Mouse (Mus musculus) stomach, embryonic 16.5 days (tissue): Measurements from ENCODE around the gene Slc24a3. TPM values are rescaled to one million over a fixed set of nuclear protein-coding genes. Genes with fewer than 3 reads are reported as not detected.

Experiments
- ATAC-seq: fragments of 200-750 bp; cut with Nextera tagmentation; 2 replicates; pipeline ENCODE4 v1.8.0; 2017; ENCODE audit warnings: moderate number of reproducible peaks, moderate TSS enrichment; ENCODE audit not compliant: insufficient read depth, low FRiP score
- H3K27ac ChIP-seq: fragments of 300-500 bp; sonication (generic); 2 replicates; pipeline ENCODE4 v1.5.1; 2014; ENCODE audit warnings: low read length
- H3K27me3 ChIP-seq: fragments of 300-500 bp; sonication (generic); 2 replicates; pipeline ENCODE4 v1.6.1; 2014; ENCODE audit warnings: low read length, control low read depth, mixed read lengths; ENCODE audit not compliant: control insufficient read depth, insufficient read depth
- H3K36me3 ChIP-seq: fragments of 300-500 bp; sonication (generic); 2 replicates; pipeline ENCODE4 v1.6.1; 2014; ENCODE audit warnings: low read length; ENCODE audit not compliant: control insufficient read depth, insufficient read depth
- H3K4me1 ChIP-seq: fragments of 300-500 bp; sonication (generic); 2 replicates; pipeline ENCODE4 v1.6.1; 2014; ENCODE audit warnings: low read length, control low read depth, mixed read lengths; ENCODE audit not compliant: control insufficient read depth, insufficient read depth
- H3K4me2 ChIP-seq: fragments of 300-500 bp; sonication (generic); 2 replicates; pipeline ENCODE4 v1.6.1; 2014; ENCODE audit warnings: low read depth, low read length, mixed read lengths
- H3K4me3 ChIP-seq: fragments of 300-500 bp; sonication (generic); replicated peaks from 2 replicates; pipeline ENCODE4 v1.5.1; 2014; ENCODE audit warnings: mild to moderate bottlenecking, low read length
- H3K9ac ChIP-seq: fragments of 300-500 bp; sonication (generic); 2 replicates; pipeline ENCODE4 v1.6.1; 2014; ENCODE audit warnings: low read length
- H3K9me3 ChIP-seq: fragments of 300-500 bp; sonication (generic); replicated peaks from 2 replicates; pipeline ENCODE4 v1.6.1; 2016; ENCODE audit warnings: low read length, control low read depth; ENCODE audit not compliant: control insufficient read depth
- WGBS: fragments of 180-500 bp; shearing (Covaris S2); extraction: QIAGEN DNeasy Blood & Tissue Kit; methylation state at CpG from one replicate; pipeline ENCODE4 v1.1.7; 2014; 5-methylcytosine and 5-hydroxymethylcytosine counted together
- polyA plus RNA-seq: library from polyadenylated mRNA; unstranded; fragments of >200 nt; fragmentation: Nextera tagmentation; extraction: Ambion mirVana; gene quantifications from 2 replicates; pipeline ENCODE4 v1.2.1, GENCODE M21; 2015

Slc24a3 gene
- polyA plus RNA-seq, 1 experiment from 2014 or later: 3.4 TPM

- Histone ChIP-seq H3K4me3 (no peak overlapping the region), H3K4me1 (no peaks in the 10 kb centered on the region), H3K36me3 (no peaks in the 10 kb centered on the region), H3K4me2 (no peak overlapping the region), H3K9me3 (no peaks in the 10 kb centered on the region), H3K9ac (no peak overlapping the region), H3K27me3 (no peaks in the 10 kb centered on the region), H3K27ac (no peak overlapping the region)
- 85% methylated on average over 3 of the region's 3 CpGs for whole genome bisulfite sequencing
- ATAC-seq: no peak
Observed at GRCm38 (mm10) chr2:145385220-145385619, 217.7 kb downstream of the Slc24a3 start.

DNA sequence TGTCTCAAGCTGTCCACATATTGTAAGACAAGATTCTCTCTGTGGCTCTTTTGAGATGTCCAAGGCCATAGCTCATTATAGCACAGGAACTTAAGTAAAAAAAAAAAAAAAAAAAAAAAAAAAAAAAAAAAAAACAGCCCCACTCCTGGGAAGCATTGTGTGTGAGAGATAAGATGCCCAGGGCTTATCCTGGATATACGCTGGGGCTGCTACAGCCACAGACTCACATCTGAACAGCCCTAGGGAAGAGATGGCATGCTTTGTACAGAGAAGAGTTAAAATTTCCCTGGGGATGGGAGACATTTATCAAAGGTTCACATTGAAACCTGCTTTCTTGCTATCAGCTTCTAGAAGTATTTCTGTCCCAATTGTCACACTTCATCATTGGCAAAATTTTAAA, 218.2 kb downstream of the Slc24a3 start:
- ATAC-seq: no peak
- Histone ChIP-seq H3K4me1 (no peaks in the 10 kb centered on the region), H3K27ac (no peak overlapping the region), H3K9ac (no peak overlapping the region), H3K9me3 (no peaks in the 10 kb centered on the region), H3K36me3 (no peaks in the 10 kb centered on the region), H3K4me2 (no peak overlapping the region), H3K4me3 (no peak overlapping the region), H3K27me3 (no peaks in the 10 kb centered on the region)
- WGBS: 70% methylated on average over 1 of the region's 1 CpGs

- 47% methylated on average over 3 of the region's 3 CpGs for WGBS
- Histone ChIP-seq H3K4me1 (no peaks in the 10 kb centered on the region), H3K27ac (no peak overlapping the region), H3K4me3 (no peak overlapping the region), H3K4me2 (no peak overlapping the region), H3K36me3 (no peaks in the 10 kb centered on the region), H3K9me3 (no peaks in the 10 kb centered on the region), H3K27me3 (no peaks in the 10 kb centered on the region), H3K9ac (no peak overlapping the region)
- no peak for ATAC-seq
Observed at GRCm38 (mm10) chr2:145395804-145396203, 228.2 kb downstream of the Slc24a3 start.

DNA sequence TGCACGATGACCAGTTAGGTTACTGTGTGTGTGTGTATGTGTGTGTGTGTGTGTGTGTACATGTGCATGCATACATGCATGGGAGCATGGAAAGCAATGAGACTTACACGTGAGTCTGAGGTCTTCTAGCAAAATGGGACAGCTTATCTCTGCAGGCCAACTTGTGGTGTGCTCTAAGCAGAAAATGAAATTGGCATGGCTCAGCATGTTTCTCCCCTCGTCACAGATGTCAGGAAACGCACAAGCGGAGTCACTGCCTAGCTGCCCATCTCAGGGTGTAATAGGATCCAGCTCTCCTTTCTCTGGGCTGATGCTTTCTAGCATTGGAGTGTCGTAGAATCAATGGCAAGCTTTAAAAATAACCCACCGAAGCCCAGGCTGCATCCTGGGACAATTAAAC, 229.0 kb downstream of the Slc24a3 start:
- Histone ChIP-seq H3K4me1 (no peaks in the 10 kb centered on the region), H3K4me3 (no peak overlapping the region), H3K36me3 (no peaks in the 10 kb centered on the region), H3K4me2 (no peak overlapping the region), H3K9ac (no peak overlapping the region), H3K27me3 (no peaks in the 10 kb centered on the region), H3K9me3 (no peaks in the 10 kb centered on the region), H3K27ac (no peak overlapping the region)
- WGBS: 56% methylated on average over 7 of the region's 7 CpGs
- no peak for ATAC-seq

DNA sequence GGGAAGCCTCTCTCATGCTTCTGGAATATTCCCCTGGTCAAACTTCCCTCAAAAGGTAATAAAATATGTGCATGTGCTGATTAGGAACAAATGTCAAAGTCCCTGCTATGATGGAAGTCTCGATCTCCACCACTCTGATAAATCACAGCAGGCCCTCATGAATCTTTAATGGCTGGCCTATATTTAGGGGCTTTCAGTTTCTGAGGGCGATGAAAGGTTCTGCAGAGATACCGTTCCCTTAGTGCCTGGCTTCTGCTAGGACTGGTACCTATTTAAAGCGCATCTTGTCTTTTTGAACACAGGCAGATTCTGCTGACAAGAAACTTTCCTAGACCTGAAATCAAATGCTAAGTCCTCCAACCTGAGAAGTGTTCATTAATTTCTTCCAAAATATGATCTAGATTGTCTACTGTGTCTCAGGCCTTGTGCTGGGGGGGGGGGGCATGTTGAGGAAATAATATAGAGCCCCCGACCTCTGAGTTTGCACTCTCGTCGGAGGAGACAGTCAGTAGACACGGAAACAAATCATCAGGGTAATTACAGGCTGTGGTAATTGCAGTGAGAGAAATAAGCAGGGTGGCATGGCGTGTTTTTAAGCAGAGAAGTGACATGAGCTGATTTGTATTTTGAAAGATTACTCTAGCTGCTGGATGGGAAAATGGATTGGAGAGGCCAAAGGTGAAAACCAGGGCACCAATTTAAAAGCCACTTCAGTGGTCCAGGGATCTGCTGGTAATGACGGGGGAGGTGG, 230.1 kb downstream of the Slc24a3 start:
- H3K27ac ChIP-seq: no peak overlapping the region
- H3K9ac ChIP-seq: no peak overlapping the region
- no peaks in the 10 kb centered on the region for H3K9me3 ChIP-seq
- no peak for ATAC-seq
- H3K4me1 ChIP-seq: no peaks in the 10 kb centered on the region
- no peak overlapping the region for H3K4me3 ChIP-seq
- 56% methylated on average over 10 of the region's 10 CpGs for WGBS
- H3K4me2 ChIP-seq: no peak overlapping the region
- no peaks in the 10 kb centered on the region for H3K27me3 ChIP-seq
- H3K36me3 ChIP-seq: no peaks in the 10 kb centered on the region

- no peaks in the 10 kb centered on the region for H3K27me3 ChIP-seq
- no peak overlapping the region for H3K4me3 ChIP-seq
- H3K36me3 ChIP-seq: no peaks in the 10 kb centered on the region
- no peak overlapping the region for H3K27ac ChIP-seq
- no peak overlapping the region for H3K4me2 ChIP-seq
- no peak overlapping the region for H3K9ac ChIP-seq
- no peaks in the 10 kb centered on the region for H3K9me3 ChIP-seq
- ATAC-seq: no peak
- 63% methylated on average over 6 of the region's 6 CpGs for WGBS
- H3K4me1 ChIP-seq: no peaks in the 10 kb centered on the region
Observed at GRCm38 (mm10) chr2:145401240-145401805, 233.8 kb downstream of the Slc24a3 start.

DNA sequence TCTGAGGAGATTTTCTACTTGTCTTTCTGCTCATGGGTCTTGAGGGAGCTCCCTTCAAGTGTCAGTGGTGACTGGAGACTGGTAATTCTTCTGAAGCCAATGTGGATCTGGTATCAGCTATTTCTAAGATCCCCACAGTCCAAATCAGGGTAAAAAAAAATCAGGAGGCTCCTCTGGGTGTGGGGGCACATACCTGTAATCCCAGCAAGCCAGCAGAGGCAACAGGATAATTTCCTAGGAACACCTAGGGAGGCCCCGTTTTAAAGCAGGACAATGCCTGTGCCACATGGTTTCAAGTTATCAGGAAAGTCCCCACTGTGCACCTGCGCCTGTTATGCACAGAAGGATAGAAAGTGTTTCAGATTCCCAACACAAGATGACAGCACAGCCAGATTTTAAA, 234.4 kb downstream of the Slc24a3 start:
- H3K4me3 ChIP-seq: no peak overlapping the region
- no peak overlapping the region for H3K27ac ChIP-seq
- no peaks in the 10 kb centered on the region for H3K27me3 ChIP-seq
- no peak overlapping the region for H3K4me2 ChIP-seq
- H3K9ac ChIP-seq: no peak overlapping the region
- H3K4me1 ChIP-seq: no peaks in the 10 kb centered on the region
- 75% methylated on average over 2 of the region's 2 CpGs for WGBS
- ATAC-seq: no peak
- H3K36me3 ChIP-seq: no peaks in the 10 kb centered on the region
- H3K9me3 ChIP-seq: no peaks in the 10 kb centered on the region

- Histone ChIP-seq H3K27ac (no peak overlapping the region), H3K4me2 (no peak overlapping the region), H3K36me3 (no peaks in the 10 kb centered on the region), H3K9me3 (no peaks in the 10 kb centered on the region), H3K27me3 (no peaks in the 10 kb centered on the region), H3K4me3 (no peak overlapping the region), H3K4me1 (no peaks in the 10 kb centered on the region), H3K9ac (no peak overlapping the region)
- no peak for ATAC-seq
- 54% methylated on average over 11 of the region's 11 CpGs for WGBS
Observed at GRCm38 (mm10) chr2:145404818-145405531, 237.4 kb downstream of the Slc24a3 start.

GRCm38 (mm10) chr2:145405746-145406145, 238.2 kb downstream of the Slc24a3 start:
- Histone ChIP-seq H3K4me2 (no peak overlapping the region), H3K4me1 (no peaks in the 10 kb centered on the region), H3K9ac (no peak overlapping the region), H3K9me3 (no peaks in the 10 kb centered on the region), H3K36me3 (no peaks in the 10 kb centered on the region), H3K27ac (no peak overlapping the region), H3K27me3 (no peaks in the 10 kb centered on the region), H3K4me3 (no peak overlapping the region)
- no peak for ATAC-seq
- WGBS: 42% methylated on average over 4 of the region's 4 CpGs
